Mouse (Mus musculus): Measurements from ENCODE around the gene Mllt1. TPM values are rescaled to one million over a fixed set of nuclear protein-coding genes. Genes with fewer than 3 reads are reported as not detected.
A peak's percentile ranks its signal among the peaks of the same experiment; 100 is the strongest.

The Mllt1 gene
- total RNA-seq, 1 experiment: 24.6 TPM

GRCm38 (mm10) chr17:56936731-56937130, 1.5 kb upstream of the Mllt1 start:
- no peak overlapping the region for H3K27ac ChIP-seq (ENCODE audit: insufficient read depth, low read depth, low read length, poor library complexity, severe bottlenecking)
- H3K4me3 ChIP-seq (ENCODE audit: insufficient read depth in 1 of 2, low read depth in 1 of 2, low read length in 2 of 2, poor library complexity in 1 of 2, severe bottlenecking in 1 of 2): no peak overlapping the region
- no peak for DNase-seq (ENCODE audit: low read depth, low spot score)
- TF ChIP-seq HCFC1 (IDR thresholded peaks at IDR 0.05; ENCODE audit: borderline replicate concordance, insufficient read depth, low read length) (no peak), MAFK (IDR thresholded peaks at IDR 0.05; ENCODE audit: insufficient read depth, low read depth, low read length) (no peak), CHD2 (IDR thresholded peaks at IDR 0.05; ENCODE audit: low read depth, low read length) (no peak), ZNF384 (IDR thresholded peaks at IDR 0.05; ENCODE audit: low read depth, low read length) (no peak), ZC3H11A (IDR thresholded peaks at IDR 0.05; ENCODE audit: borderline replicate concordance, low read depth, low read length) (no peak)
- no peaks in the 10 kb centered on the region for H3K36me3 ChIP-seq (ENCODE audit: control insufficient read depth, insufficient read depth, low read length, poor library complexity, severe bottlenecking)
- H3K4me1 ChIP-seq (ENCODE audit: control insufficient read depth in 2 of 2, insufficient read depth in 2 of 2, low read length in 2 of 2, poor library complexity in 1 of 2): peaks cover 2 to 9% of the 10 kb centered on the region in 2 experiments; a peak in 2 of 4 replicates
- no peak overlapping the region for H3K9ac ChIP-seq (ENCODE audit: insufficient read depth, low read depth, low read length, poor library complexity, severe bottlenecking)
- no peaks in the 10 kb centered on the region for H3K9me3 ChIP-seq (ENCODE audit: control insufficient read depth, insufficient read depth, low read depth, low read length)
- in situ Hi-C loops (cut with MboI; ENCODE audit: low sequenced_read_pairs in 2 of 2, unreplicated experiment in 2 of 2): loop anchor here in 1 of 2 experiments (10.0 kb wide), 1 partner anchor 132 kb away; no protein-coding TSS in a partner anchor

GRCm38 (mm10) chr17:56934545-56935330, 477 bp downstream of the Mllt1 start:
- H3K4me3 ChIP-seq (ENCODE audit: insufficient read depth in 1 of 2, low read depth in 1 of 2, low read length in 2 of 2, poor library complexity in 1 of 2, severe bottlenecking in 1 of 2): peak overlapping the region; percentile 81 to 94
- H3K36me3 ChIP-seq (ENCODE audit: control insufficient read depth, insufficient read depth, low read length, poor library complexity, severe bottlenecking): no peaks in the 10 kb centered on the region; the same call in 1 of the 2 replicates
- TF ChIP-seq ZC3H11A (IDR thresholded peaks at IDR 0.05; ENCODE audit: borderline replicate concordance, low read depth, low read length): no peak
- TF ChIP-seq HCFC1 (IDR thresholded peaks at IDR 0.05; ENCODE audit: borderline replicate concordance, insufficient read depth, low read length): no peak
- TF ChIP-seq CHD2 (IDR thresholded peaks at IDR 0.05; ENCODE audit: low read depth, low read length): no peak
- no peak for TF ChIP-seq ZNF384 (IDR thresholded peaks at IDR 0.05; ENCODE audit: low read depth, low read length)
- TF ChIP-seq MAFK (IDR thresholded peaks at IDR 0.05; ENCODE audit: insufficient read depth, low read depth, low read length): no peak
- peaks cover 2 to 9% of the 10 kb centered on the region in 2 experiments; a peak in 2 of 4 replicates for H3K4me1 ChIP-seq (ENCODE audit: control insufficient read depth in 2 of 2, insufficient read depth in 2 of 2, low read length in 2 of 2, poor library complexity in 1 of 2)
- in situ Hi-C loops (cut with MboI; ENCODE audit: low sequenced_read_pairs in 2 of 2, unreplicated experiment in 2 of 2): loop anchor here in 1 of 2 experiments (10.0 kb wide), 1 partner anchor 130 kb away; no protein-coding TSS in a partner anchor
- peak overlapping the region; percentile 89 for H3K9ac ChIP-seq (ENCODE audit: insufficient read depth, low read depth, low read length, poor library complexity, severe bottlenecking)
- DNase-seq (ENCODE audit: low read depth, low spot score): no peak
- no peaks in the 10 kb centered on the region for H3K9me3 ChIP-seq (ENCODE audit: control insufficient read depth, insufficient read depth, low read depth, low read length)
- peak overlapping the region; percentile 48 for H3K27ac ChIP-seq (ENCODE audit: insufficient read depth, low read depth, low read length, poor library complexity, severe bottlenecking)

- Histone ChIP-seq H3K36me3 (ENCODE audit: control insufficient read depth, insufficient read depth, low read length, poor library complexity, severe bottlenecking) (no peaks in the 10 kb centered on the region; the same call in 1 of the 2 replicates), H3K9me3 (ENCODE audit: control insufficient read depth, insufficient read depth, low read depth, low read length) (no peaks in the 10 kb centered on the region), H3K4me1 (ENCODE audit: control insufficient read depth in 2 of 2, insufficient read depth in 2 of 2, low read length in 2 of 2, poor library complexity in 1 of 2) (peaks cover 8 to 14% of the 10 kb centered on the region in 2 experiments; a peak in 3 of 4 replicates), H3K4me3 (ENCODE audit: insufficient read depth in 1 of 2, low read depth in 1 of 2, low read length in 2 of 2, poor library complexity in 1 of 2, severe bottlenecking in 1 of 2) (no peak overlapping the region), H3K27ac (ENCODE audit: insufficient read depth, low read depth, low read length, poor library complexity, severe bottlenecking) (no peak overlapping the region), H3K9ac (ENCODE audit: insufficient read depth, low read depth, low read length, poor library complexity, severe bottlenecking) (no peak overlapping the region)
- DNase-seq (ENCODE audit: low read depth, low spot score): no peak
- TF ChIP-seq CHD2 (IDR thresholded peaks at IDR 0.05; ENCODE audit: low read depth, low read length) (no peak), HCFC1 (IDR thresholded peaks at IDR 0.05; ENCODE audit: borderline replicate concordance, insufficient read depth, low read length) (no peak), MAFK (IDR thresholded peaks at IDR 0.05; ENCODE audit: insufficient read depth, low read depth, low read length) (no peak), ZC3H11A (IDR thresholded peaks at IDR 0.05; ENCODE audit: borderline replicate concordance, low read depth, low read length) (no peak), ZNF384 (IDR thresholded peaks at IDR 0.05; ENCODE audit: low read depth, low read length) (no peak)
- in situ Hi-C loops (cut with MboI; ENCODE audit: low sequenced_read_pairs in 2 of 2, unreplicated experiment in 2 of 2): loop anchor here in 1 of 2 experiments (10.0 kb wide), 1 partner anchor 129 kb away; no protein-coding TSS in a partner anchor
Measured at GRCm38 (mm10) chr17:56933395-56933794, 1.8 kb downstream of the Mllt1 start.

GRCm38 (mm10) chr17:56930026-56930425, 5.2 kb downstream of the Mllt1 start:
- peaks cover 8 to 14% of the 10 kb centered on the region in 2 experiments; a peak in 3 of 4 replicates for H3K4me1 ChIP-seq (ENCODE audit: control insufficient read depth in 2 of 2, insufficient read depth in 2 of 2, low read length in 2 of 2, poor library complexity in 1 of 2)
- TF ChIP-seq ZNF384 (IDR thresholded peaks at IDR 0.05; ENCODE audit: low read depth, low read length) (no peak), ZC3H11A (IDR thresholded peaks at IDR 0.05; ENCODE audit: borderline replicate concordance, low read depth, low read length) (no peak), MAFK (IDR thresholded peaks at IDR 0.05; ENCODE audit: insufficient read depth, low read depth, low read length) (no peak), CHD2 (IDR thresholded peaks at IDR 0.05; ENCODE audit: low read depth, low read length) (no peak), HCFC1 (IDR thresholded peaks at IDR 0.05; ENCODE audit: borderline replicate concordance, insufficient read depth, low read length) (no peak)
- no peak overlapping the region for H3K4me3 ChIP-seq (ENCODE audit: insufficient read depth in 1 of 2, low read depth in 1 of 2, low read length in 2 of 2, poor library complexity in 1 of 2, severe bottlenecking in 1 of 2)
- H3K9ac ChIP-seq (ENCODE audit: insufficient read depth, low read depth, low read length, poor library complexity, severe bottlenecking): no peak overlapping the region
- H3K27ac ChIP-seq (ENCODE audit: insufficient read depth, low read depth, low read length, poor library complexity, severe bottlenecking): no peak overlapping the region
- no peak for DNase-seq (ENCODE audit: low read depth, low spot score)
- in situ Hi-C loops (cut with MboI; ENCODE audit: low sequenced_read_pairs in 2 of 2, unreplicated experiment in 2 of 2): loop anchor here in 1 of 2 experiments (10.0 kb wide), 1 partner anchor 125 kb away; no protein-coding TSS in a partner anchor
- H3K9me3 ChIP-seq (ENCODE audit: control insufficient read depth, insufficient read depth, low read depth, low read length): no peaks in the 10 kb centered on the region
- H3K36me3 ChIP-seq (ENCODE audit: control insufficient read depth, insufficient read depth, low read length, poor library complexity, severe bottlenecking): peaks cover 12% of the 10 kb centered on the region

Data from ES-E14 (cell line).